Mouse (Mus musculus): ENCODE measurements around the gene Islr. TPM values are rescaled to one million over a fixed set of nuclear protein-coding genes. Genes with fewer than 3 reads are reported as not detected.

Gene Islr
- polyA plus RNA-seq, 1 experiment from 2014 or later: 11.5 TPM

DNA sequence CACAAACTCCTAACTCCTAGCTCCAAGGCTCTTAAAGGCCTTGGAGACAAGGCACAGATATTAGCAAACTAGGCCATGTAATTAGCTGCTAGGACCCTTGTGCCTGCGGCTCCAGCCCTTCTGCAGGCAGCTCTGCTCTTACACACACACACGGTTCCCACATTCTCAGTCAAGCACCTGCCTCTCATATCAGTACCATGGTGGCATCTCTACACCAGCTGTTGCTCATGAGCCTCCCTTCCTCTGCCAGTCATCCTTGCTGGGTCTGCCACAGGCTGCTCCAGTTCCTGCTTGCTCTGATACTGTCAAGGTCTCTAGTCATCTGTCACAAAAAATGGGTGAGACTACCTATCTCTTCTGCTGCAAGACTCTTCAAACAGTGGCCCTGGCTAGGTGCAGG is 20.2 kb upstream of the Islr start:
- DNase-seq (ENCODE audit: low spot score): no peak

- DNase-seq (ENCODE audit: low spot score): peak; percentile 46
Measured at GRCm38 (mm10) chr9:58220218-58220903, 16.3 kb upstream of the Islr start.

DNA sequence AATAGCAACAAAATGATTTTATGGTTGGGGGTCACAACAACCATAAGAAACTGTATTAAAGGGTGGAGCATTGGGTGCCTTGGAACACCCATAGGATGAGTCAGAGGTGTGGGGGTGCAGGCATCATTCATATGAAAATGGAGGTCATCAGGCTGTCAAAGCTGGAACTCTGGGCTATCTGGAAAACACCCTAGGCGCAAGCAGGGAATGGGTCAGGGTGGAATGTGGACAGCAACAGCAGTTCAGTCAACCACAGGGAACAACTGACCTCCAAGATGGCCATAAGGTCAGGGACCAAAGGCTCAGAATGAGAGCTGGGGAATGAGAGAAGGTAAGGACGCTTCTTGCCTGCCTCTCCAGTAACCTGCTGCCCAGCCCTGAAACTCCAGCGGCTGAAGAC is 14.4 kb upstream of the Islr start:
- DNase-seq (ENCODE audit: low spot score): no peak

GRCm38 (mm10) chr9:58216402-58216801 is 12.3 kb upstream of the Islr start:
- DNase-seq (ENCODE audit: low spot score): peak; percentile 29

DNA sequence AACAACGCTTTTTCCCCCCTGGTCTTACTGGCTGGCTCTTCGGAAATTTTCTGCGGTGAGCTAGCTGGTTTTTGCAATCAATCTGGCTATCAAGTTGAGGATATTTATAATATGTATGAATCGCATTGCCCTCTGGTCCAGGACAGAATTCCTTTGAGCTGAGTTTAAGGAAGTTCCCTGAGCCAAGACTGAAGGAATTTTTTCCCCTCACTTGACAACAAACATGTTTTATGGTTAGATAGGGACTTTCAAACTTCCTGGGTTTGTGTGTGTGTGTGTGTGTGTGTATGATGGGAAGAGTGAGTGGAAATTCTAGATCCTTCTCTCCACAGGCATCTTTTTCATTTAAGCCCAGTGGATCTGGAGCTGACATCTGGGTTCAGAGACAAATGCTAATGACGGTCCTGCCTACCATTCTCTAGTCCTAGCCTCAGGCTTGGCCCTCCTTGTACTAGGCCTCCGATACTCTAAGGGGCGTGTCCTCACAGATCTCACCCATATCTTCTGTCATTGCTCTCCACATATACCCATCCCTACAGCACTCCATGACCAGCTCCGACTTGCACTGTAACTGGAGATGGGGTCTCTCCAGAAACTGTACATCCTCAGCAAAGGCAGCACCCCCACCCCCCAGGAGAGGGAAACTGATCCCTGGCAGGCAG is 10.5 kb upstream of the Islr start:
- no peak for DNase-seq (ENCODE audit: low spot score)

GRCm38 (mm10) chr9:58213865-58214264 is 9.8 kb upstream of the Islr start:
- peak; percentile 51 for DNase-seq (ENCODE audit: low spot score)

DNA sequence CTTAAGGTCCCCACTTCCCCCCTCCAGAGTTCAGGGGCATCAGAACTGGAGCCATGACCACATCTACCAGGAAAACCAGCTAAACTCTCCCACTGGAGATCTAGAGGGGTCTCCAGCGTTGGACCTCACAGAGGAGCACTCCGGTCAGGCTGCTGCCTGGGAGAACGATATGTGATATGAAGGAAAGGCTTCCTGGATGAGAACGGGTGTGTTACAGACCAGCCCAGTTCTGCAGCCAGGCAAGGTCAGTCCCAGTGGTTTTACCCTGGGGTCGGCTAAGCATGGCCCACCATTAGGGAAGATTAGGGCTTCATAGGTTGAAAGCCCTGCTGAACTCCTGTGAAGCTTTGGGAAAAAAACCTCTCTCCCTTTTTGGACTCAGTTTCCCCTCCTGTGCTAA is 9.3 kb upstream of the Islr start:
- no peak for DNase-seq (ENCODE audit: low spot score)

- DNase-seq (ENCODE audit: low spot score): no peak
Measured at GRCm38 (mm10) chr9:58210304-58210627, 6.2 kb upstream of the Islr start.

DNA sequence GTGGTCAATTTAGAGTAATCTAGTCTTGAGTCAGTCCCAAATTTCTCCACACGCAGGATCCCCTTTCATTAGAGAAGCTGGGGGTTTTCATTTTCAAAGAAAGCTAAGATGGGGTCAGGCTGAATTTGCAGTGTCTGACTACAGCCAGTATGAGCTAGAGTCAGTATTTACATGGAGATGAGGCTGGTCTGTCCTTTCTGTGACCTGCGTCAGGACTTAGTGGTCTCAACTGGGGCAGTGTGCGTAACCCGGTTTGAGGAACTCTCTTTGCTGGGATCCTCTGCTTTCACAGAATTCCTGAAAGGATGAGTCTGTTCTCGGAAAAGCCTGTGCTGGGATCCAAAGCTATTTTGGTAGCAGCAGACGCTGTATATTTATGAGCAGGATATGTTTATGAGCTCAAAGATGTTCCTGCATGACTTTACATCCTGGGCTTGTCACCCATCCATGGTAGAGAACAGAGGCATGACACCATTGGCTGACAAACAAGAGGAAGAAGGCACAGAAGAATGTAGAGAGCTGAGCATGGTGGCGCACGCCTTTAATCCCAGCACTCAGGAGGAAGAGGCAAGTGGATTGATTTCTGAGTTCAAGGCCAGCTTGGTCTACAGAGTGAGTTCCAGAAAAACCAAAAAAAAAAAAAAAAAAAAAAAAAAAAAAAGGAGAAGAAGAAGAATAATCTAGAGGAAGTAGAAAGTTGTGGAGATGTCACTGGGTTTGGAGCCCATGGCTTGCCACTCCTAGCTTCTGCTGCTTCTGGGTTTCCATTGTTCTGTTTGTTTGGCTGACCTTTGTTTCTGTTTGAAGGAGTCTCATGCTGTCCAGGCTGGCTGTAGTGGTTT is 5.6 kb upstream of the Islr start:
- no peak for DNase-seq (ENCODE audit: low spot score)

- DNase-seq (ENCODE audit: low spot score): no peak
Measured at GRCm38 (mm10) chr9:58206013-58206412, 1.9 kb upstream of the Islr start.

DNA sequence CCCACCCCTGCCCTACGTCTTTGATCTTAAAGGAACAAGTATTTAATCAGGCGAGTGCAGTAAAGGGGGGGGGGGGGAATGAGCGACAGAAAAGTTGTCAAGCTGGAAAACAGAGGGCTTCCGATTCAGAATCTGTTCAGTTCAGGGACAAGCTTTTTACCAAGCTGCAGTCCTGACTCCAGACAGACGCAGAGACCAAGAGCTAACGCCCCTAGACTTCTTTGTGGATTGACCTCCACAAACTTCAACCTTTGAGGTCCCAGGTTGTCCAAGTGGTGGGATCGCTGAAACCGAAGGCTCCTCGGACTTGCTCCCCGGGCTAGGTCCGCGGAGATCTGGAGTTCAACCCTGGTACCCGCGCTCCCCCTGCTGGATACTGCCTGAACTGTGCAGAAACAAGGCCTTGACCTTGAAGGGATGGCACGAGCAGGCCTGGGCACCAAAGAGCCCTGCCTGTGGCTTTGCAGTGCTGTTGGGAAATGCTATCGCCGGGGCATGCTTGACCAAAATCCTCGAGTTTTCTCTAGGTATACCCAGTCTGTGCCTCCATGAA is 418 bp upstream of the Islr start:
- DNase-seq (ENCODE audit: low spot score): peak; percentile 84

DNA sequence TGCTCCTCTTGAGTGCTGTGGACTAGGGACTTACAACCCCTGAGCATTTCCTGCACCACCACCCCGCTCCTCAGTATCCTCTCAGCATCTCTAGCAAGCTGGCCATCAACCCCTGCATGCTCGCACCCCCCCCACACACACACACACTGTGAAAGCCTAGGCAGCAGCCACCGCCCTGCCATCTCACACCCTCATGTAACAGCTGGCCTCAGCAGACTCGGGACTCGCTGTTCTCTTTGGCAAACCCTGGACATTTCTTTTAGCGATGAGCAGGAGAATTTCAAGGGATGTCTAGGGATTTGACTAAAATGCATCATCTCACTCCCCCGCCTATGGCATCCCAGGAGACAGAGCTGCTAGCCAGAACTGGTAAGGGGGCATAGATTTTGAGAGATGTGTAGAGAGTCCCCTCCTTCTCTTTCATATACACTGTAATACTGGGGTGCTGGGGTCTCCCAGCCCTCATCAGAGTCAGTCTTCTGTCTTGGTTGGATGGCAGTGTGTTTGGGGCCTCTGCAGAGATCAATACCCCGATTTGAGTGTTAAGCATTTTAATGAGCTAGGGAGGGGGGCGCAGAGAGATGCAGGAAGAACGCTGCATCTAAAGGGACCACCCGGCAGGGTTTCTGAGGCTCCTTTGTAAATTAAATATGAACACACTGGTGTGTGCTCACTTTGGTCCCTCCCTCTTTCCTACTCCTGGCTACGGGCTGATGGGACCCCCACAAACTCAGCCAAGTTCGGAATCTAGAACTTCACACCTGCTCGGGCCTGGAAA is 1.2 kb downstream of the Islr start:
- no peak for DNase-seq (ENCODE audit: low spot score)

DNA sequence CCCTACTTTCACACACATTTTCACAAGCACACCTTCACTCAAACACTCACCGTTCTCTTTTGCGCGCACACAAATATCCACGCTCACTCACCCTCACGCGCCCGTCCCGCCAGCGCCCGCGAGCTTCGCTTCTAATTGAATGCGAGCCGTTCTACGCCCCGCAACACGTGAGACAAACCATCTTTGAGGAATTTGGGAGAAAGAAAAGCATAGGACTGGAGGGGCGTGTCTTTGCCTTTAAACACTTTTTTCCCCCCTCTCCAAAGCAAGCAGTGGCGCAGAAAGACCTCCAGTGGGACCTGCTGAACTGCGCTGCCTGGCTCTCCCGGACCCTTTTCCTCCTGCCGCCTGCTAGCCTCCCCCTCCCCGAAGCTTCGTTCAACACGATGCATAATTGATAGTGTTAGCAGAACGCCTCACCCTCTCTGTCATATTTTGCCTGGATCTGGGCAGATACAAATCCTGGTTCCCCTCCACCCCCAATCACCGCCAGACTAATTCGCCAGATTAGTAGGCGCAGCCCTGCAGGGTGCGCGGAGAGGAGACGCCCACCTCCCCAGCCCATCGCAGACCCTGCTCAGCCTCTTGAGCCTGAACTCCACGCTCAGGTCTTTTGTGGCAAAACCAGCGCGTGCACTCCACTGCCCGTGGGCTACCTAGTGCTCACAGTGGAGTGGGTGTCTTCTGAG is 2.1 kb downstream of the Islr start:
- DNase-seq (ENCODE audit: low spot score): no peak

- no peak for DNase-seq (ENCODE audit: low spot score)
Measured at GRCm38 (mm10) chr9:58201091-58201842, 2.8 kb downstream of the Islr start.

DNA sequence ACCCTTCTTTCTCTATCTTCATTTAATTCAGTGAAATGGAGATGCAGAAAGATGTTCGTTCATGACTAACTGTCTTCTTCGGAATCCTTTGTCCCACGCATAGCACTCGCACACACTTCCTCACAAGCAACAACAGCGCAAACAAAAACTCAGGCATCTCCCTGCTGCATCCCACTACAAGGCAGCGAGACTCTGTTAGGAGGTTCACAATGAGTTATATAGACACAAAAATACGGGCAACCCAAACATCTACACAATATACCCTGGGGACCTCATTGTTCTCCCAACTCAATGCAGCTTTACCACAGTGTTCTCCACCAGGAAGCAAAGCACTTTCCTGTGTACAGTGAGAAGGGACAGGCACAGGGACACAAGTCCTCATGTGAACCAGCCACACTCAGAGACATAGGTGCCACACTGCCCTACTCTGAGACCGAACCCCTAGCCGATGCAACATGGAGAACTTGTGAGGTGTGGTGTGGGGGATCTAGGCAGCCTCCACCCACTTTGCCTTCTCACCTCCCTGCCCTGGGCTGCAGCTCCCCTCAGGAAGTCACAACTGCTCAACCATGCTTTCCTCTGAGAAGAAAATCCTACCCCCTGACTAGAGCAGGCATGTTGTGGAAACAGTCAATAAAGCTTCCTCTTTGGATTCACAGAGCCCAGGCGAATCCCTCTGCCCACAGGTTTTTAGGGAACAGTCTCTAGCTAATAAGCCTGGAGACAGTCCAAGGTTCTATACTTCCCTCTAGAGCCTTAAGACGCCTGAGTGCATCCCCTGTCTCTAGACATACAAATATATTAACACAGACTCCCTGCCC is 3.6 kb downstream of the Islr start:
- no peak for DNase-seq (ENCODE audit: low spot score)

GRCm38 (mm10) chr9:58199381-58200269 is 4.5 kb downstream of the Islr start:
- no peak for DNase-seq (ENCODE audit: low spot score)

DNA sequence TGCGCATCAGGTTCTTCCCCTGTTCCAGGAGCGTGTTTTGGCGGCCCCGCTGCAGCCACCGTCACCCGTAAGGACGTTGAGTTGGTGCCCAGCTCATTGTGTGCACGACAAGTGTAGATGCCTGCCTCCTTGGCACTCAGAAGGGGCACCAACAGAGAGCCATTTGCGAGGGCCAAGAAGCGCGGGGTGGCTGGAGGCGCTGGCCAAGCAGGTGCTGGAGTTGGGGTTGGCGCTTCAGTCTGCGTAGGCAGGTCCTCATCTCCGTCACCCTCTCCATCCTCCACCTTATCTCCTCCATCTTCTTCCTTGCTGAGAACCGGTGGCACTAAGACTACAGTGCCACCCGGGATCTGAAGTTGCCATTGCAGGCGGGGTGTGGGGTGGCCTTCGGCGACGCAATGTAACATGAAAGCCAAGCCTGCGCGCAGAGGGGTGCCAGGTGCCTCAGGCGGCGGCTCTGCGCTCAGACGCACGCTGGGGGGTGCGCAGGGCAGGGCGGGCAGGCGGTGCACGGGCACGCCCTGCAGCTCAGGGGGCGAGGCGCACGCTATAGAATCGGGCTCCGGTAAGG is 5.2 kb downstream of the Islr start:
- DNase-seq (ENCODE audit: low spot score): peak; percentile 25
